Mouse (Mus musculus): ENCODE measurements at regions not wholly inside any gene's neighbourhood (a gene's known extent, or its start where the extent isn't known, plus 50 kb on each side); places are given as distances from the start of the nearest gene placed in this dataset.
A peak's percentile ranks its signal among the peaks of the same experiment; 100 is the strongest.

DNA sequence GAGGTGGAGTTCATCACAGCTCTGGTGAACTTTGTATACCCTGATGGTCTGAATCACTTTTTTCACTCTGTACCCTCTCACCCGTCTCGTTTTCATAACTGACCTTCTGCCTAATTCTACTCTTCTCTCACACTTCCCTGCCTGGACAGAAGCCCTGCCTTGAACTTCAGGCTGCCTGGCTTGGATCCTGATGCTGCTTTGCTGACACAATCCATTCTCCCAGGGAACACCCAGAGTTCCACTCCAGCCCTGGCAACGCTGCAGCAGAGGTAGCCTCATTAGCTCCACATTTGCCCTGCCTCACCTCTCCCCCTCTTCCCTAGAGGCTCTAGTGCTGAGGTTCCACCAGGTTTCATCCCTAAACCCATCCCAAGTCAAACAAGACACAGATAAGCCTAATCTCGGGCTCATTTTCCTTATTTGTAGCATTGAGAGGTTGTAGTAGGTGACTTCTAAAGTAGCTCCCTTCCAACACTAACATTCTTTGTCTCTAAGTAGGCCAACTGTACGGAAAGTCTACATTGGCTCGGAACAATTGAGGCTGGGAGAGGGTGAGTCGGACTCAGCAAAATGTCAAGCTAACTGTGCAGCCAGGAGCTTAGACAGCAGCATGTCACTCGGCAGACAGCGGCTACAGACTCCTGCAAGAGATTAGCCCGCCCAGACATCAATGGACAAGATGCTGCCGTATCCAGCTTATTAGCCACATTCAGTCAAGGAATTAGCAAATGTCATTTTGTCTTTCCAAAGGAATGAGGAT lies 60.0 kb upstream of the Eed start:
- H3K27me3 ChIP-seq (ENCODE audit: control insufficient read depth, insufficient read depth, low read length) = no peaks in the 10 kb centered on the region
- 0 out of 2 replicates have a peak overlapping the region, but pooled peaks have one; percentile 74 for H3K27ac ChIP-seq (ENCODE audit: insufficient read depth, low read depth, low read length)
- H3K4me1 ChIP-seq (ENCODE audit: control insufficient read depth, insufficient read depth, insufficient read length, low read length) = peaks cover 31% of the 10 kb centered on the region; the same call in 1 of the 2 replicates
- no peak for TF ChIP-seq POLR2A (IDR thresholded peaks at IDR 0.05; ENCODE audit: low read depth, low read length)
- no peak for TF ChIP-seq CTCF (IDR thresholded peaks at IDR 0.05; ENCODE audit: extremely low read depth, insufficient read length, insufficient replicate concordance, low read depth, low read length)
- H3K36me3 ChIP-seq (ENCODE audit: control insufficient read depth, insufficient read depth, low read length) = no peaks in the 10 kb centered on the region
- 67% methylated on average over 11 of the region's 11 CpGs for WGBS
- no peak overlapping the region for H3K4me3 ChIP-seq (ENCODE audit: low read depth, low read length)

- H3K4me1 ChIP-seq (ENCODE audit: control insufficient read depth, insufficient read depth, insufficient read length, low read length) = peaks cover 37% of the 10 kb centered on the region; the same call in 1 of the 2 replicates
- no peaks in the 10 kb centered on the region for H3K36me3 ChIP-seq (ENCODE audit: control insufficient read depth, insufficient read depth, low read length)
- peak overlapping the region; percentile 74 for H3K27ac ChIP-seq (ENCODE audit: insufficient read depth, low read depth, low read length)
- TF ChIP-seq CTCF (IDR thresholded peaks at IDR 0.05; ENCODE audit: extremely low read depth, insufficient read length, insufficient replicate concordance, low read depth, low read length) (no peak), POLR2A (IDR thresholded peaks at IDR 0.05; ENCODE audit: low read depth, low read length) (no peak)
- 13% methylated on average over 5 of the region's 5 CpGs for WGBS
- no peaks in the 10 kb centered on the region for H3K27me3 ChIP-seq (ENCODE audit: control insufficient read depth, insufficient read depth, low read length)
- no peak overlapping the region for H3K4me3 ChIP-seq (ENCODE audit: low read depth, low read length)
These were observed 60.8 kb upstream of the Eed start for GRCm38 (mm10) chr7:90041565-90042024.

DNA sequence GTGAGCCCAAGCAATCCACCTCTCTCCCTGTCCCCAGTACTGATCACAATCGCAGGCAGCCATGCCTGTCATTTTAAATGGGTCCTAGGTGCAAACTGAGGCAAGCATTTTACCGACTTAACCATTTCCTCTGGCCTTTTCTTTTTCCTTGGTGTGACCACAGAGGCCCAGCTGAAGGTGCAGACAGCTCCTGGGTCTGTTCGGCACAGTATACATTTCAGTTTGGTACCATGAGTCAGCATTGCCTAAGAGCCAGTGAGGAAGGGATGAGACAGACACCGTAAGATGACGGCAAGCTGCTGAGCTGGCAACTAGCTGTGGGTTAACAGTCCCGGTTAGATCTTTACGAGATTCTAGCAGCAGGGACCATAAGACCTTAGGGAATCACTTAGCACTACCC lies 61.6 kb upstream of the Eed start:
- TF ChIP-seq POLR2A (IDR thresholded peaks at IDR 0.05; ENCODE audit: low read depth, low read length) (no peak), CTCF (IDR thresholded peaks at IDR 0.05; ENCODE audit: extremely low read depth, insufficient read length, insufficient replicate concordance, low read depth, low read length) (no peak)
- peaks cover 37% of the 10 kb centered on the region; the same call in 1 of the 2 replicates for H3K4me1 ChIP-seq (ENCODE audit: control insufficient read depth, insufficient read depth, insufficient read length, low read length)
- H3K36me3 ChIP-seq (ENCODE audit: control insufficient read depth, insufficient read depth, low read length) = no peaks in the 10 kb centered on the region
- H3K4me3 ChIP-seq (ENCODE audit: low read depth, low read length) = no peak overlapping the region
- no peaks in the 10 kb centered on the region for H3K27me3 ChIP-seq (ENCODE audit: control insufficient read depth, insufficient read depth, low read length)
- 77% methylated on average over 7 of the region's 7 CpGs for WGBS
- H3K27ac ChIP-seq (ENCODE audit: insufficient read depth, low read depth, low read length) = peak overlapping the region; percentile 74; the same call in 1 of the 2 replicates

DNA sequence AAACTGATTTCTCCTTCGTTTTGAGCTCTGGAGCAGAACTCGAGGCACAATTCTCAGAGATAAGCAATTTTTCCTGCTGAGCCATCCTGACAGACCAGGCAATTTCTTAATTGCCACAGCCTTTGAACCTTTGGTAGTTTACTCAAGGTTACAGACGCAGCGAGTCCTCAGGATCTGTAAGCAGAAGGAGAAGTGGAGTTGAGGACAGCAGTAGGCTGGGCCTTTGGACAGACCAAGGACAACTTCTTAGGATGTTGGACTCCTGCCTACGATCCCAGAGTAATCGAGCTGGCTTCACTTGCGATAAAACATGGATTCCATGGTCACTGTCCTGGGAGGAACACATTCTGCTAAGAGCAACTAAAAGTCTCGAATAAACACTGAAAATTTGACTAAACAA lies 62.7 kb upstream of the Eed start:
- no peaks in the 10 kb centered on the region for H3K36me3 ChIP-seq (ENCODE audit: control insufficient read depth, insufficient read depth, low read length)
- WGBS = 27% methylated on average over 8 of the region's 8 CpGs
- TF ChIP-seq POLR2A (IDR thresholded peaks at IDR 0.05; ENCODE audit: low read depth, low read length) = no peak
- no peak for TF ChIP-seq CTCF (IDR thresholded peaks at IDR 0.05; ENCODE audit: extremely low read depth, insufficient read length, insufficient replicate concordance, low read depth, low read length)
- H3K4me3 ChIP-seq (ENCODE audit: low read depth, low read length) = no peak overlapping the region
- peak overlapping the region; percentile 64 for H3K27ac ChIP-seq (ENCODE audit: insufficient read depth, low read depth, low read length)
- H3K4me1 ChIP-seq (ENCODE audit: control insufficient read depth, insufficient read depth, insufficient read length, low read length) = peaks cover 42% of the 10 kb centered on the region; the same call in 1 of the 2 replicates
- no peaks in the 10 kb centered on the region for H3K27me3 ChIP-seq (ENCODE audit: control insufficient read depth, insufficient read depth, low read length)

GRCm38 (mm10) chr7:90044100-90044698 lies 63.4 kb upstream of the Eed start:
- Histone ChIP-seq H3K4me3 (ENCODE audit: low read depth, low read length) (no peak overlapping the region), H3K27me3 (ENCODE audit: control insufficient read depth, insufficient read depth, low read length) (no peaks in the 10 kb centered on the region), H3K4me1 (ENCODE audit: control insufficient read depth, insufficient read depth, insufficient read length, low read length) (peaks cover 45% of the 10 kb centered on the region; the same call in 1 of the 2 replicates), H3K36me3 (ENCODE audit: control insufficient read depth, insufficient read depth, low read length) (no peaks in the 10 kb centered on the region), H3K27ac (ENCODE audit: insufficient read depth, low read depth, low read length) (no peak overlapping the region)
- TF ChIP-seq CTCF (IDR thresholded peaks at IDR 0.05; ENCODE audit: extremely low read depth, insufficient read length, insufficient replicate concordance, low read depth, low read length) (no peak), POLR2A (IDR thresholded peaks at IDR 0.05; ENCODE audit: low read depth, low read length) (no peak)
- 87% methylated on average over 4 of the region's 4 CpGs for WGBS

GRCm38 (mm10) chr7:90045208-90045800 lies 64.5 kb upstream of the Eed start:
- no peaks in the 10 kb centered on the region for H3K27me3 ChIP-seq (ENCODE audit: control insufficient read depth, insufficient read depth, low read length)
- H3K36me3 ChIP-seq (ENCODE audit: control insufficient read depth, insufficient read depth, low read length) = no peaks in the 10 kb centered on the region
- peaks cover 48% of the 10 kb centered on the region; the same call in 1 of the 2 replicates for H3K4me1 ChIP-seq (ENCODE audit: control insufficient read depth, insufficient read depth, insufficient read length, low read length)
- WGBS = 70% methylated on average over 4 of the region's 4 CpGs
- TF ChIP-seq CTCF (IDR thresholded peaks at IDR 0.05; ENCODE audit: extremely low read depth, insufficient read length, insufficient replicate concordance, low read depth, low read length) (no peak), POLR2A (IDR thresholded peaks at IDR 0.05; ENCODE audit: low read depth, low read length) (no peak)
- H3K27ac ChIP-seq (ENCODE audit: insufficient read depth, low read depth, low read length) = no peak overlapping the region
- no peak overlapping the region for H3K4me3 ChIP-seq (ENCODE audit: low read depth, low read length)

DNA sequence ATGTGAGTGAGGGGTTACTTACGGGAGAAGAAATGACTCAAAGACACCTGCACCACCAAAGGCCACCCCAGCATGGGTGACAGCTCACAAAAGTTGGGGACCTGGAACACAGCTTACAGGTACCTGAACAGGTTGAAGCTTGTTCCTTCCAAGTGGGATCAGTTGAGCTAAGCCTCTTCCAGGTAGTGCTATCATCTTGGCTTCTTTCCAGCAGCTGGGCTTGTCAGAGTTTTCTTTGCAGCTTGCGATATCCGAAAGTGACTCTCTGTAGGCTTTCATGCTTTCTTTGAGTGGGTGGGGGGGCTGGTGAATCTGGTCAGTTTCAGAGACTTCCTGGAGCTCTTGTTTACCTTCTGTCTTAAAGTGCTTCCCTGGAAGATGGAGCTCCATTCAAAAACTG lies 65.4 kb upstream of the Eed start:
- no peaks in the 10 kb centered on the region for H3K27me3 ChIP-seq (ENCODE audit: control insufficient read depth, insufficient read depth, low read length)
- WGBS = 52% methylated on average over 3 of the region's 3 CpGs
- peaks cover 39% of the 10 kb centered on the region; the same call in 1 of the 2 replicates for H3K4me1 ChIP-seq (ENCODE audit: control insufficient read depth, insufficient read depth, insufficient read length, low read length)
- no peak for TF ChIP-seq CTCF (IDR thresholded peaks at IDR 0.05; ENCODE audit: extremely low read depth, insufficient read length, insufficient replicate concordance, low read depth, low read length)
- TF ChIP-seq POLR2A (IDR thresholded peaks at IDR 0.05; ENCODE audit: low read depth, low read length) = no peak
- no peak overlapping the region for H3K4me3 ChIP-seq (ENCODE audit: low read depth, low read length)
- H3K27ac ChIP-seq (ENCODE audit: insufficient read depth, low read depth, low read length) = no peak overlapping the region
- no peaks in the 10 kb centered on the region for H3K36me3 ChIP-seq (ENCODE audit: control insufficient read depth, insufficient read depth, low read length)

Measured in small intestine, adult 2 months (tissue).